Mouse (Mus musculus): ENCODE data around the gene Speer4e. TPM values are rescaled to one million over a fixed set of nuclear protein-coding genes. Genes with fewer than 3 reads are reported as not detected.
"Not testable (repeated sequence)": the region's sequence is repeated elsewhere in the genome, so short reads cannot be mapped to it uniquely, and the experiment has no call there.

Speer4e gene
- total RNA-seq (2022), result not detected

GRCm38 (mm10) chr5:14938329-14938728, at the start of gene Speer4e:
Gene Speer4e (minus strand): TSS chr5:14938429.
- not testable (repeated sequence) for DNase-seq

GRCm38 (mm10) chr5:14986649-14987387, 48.6 kb upstream of the Speer4e start:
- not testable (repeated sequence) for DNase-seq

- not testable (repeated sequence) for DNase-seq
These were observed 40.6 kb upstream of the Speer4e start, which contains the start of gene Gm10354 for GRCm38 (mm10) chr5:14978835-14979234. Gene Gm10354 (minus strand): TSS chr5:14978935.

- not testable (repeated sequence) for DNase-seq
These were observed 39.1 kb upstream of the Speer4e start for GRCm38 (mm10) chr5:14977368-14977767.

GRCm38 (mm10) chr5:14975294-14975693, 37.1 kb upstream of the Speer4e start:
- DNase-seq, result not testable (repeated sequence)

DNA sequence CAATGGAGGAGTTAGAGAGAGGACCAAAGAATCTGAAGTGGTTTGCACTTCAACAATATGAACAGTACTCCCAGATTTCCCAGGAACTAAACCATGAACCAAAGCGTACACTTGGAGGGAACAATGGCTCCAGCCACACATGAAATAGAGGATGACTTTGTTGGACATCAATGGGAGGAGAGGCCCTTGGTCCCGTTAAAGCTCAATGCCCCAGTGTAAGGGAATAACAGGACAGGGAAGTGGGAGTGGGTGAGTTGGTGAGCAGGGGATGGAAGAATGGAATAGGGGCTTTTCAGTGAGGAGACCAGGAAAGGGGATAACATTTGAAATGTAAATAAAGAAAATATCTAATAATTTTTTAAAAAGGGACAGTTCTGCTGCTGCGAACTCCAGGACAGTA, 34.6 kb upstream of the Speer4e start:
- not testable (repeated sequence) for DNase-seq

- DNase-seq, result not testable (repeated sequence)
These were observed 25.6 kb upstream of the Speer4e start for GRCm38 (mm10) chr5:14963821-14964220.

DNA sequence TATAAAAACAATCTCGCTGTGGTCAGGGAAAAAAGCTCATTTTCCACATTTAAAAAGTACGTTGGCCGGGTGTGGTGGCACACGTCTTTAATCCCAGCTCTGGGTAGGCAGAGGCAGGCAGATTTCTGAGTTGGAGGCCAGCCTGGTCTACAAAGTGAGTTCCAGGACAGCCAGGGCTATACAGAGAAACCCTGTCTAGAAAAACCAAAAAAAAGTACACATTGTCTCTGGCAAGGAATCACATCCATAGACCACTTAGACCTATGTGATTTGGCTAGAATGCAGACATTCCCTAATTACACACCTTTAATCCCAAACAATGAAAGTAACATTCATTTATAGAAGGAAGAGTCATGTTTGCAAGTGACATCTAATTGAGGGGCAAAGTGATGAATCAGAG, 23.3 kb upstream of the Speer4e start:
- DNase-seq, result not testable (repeated sequence)

DNA sequence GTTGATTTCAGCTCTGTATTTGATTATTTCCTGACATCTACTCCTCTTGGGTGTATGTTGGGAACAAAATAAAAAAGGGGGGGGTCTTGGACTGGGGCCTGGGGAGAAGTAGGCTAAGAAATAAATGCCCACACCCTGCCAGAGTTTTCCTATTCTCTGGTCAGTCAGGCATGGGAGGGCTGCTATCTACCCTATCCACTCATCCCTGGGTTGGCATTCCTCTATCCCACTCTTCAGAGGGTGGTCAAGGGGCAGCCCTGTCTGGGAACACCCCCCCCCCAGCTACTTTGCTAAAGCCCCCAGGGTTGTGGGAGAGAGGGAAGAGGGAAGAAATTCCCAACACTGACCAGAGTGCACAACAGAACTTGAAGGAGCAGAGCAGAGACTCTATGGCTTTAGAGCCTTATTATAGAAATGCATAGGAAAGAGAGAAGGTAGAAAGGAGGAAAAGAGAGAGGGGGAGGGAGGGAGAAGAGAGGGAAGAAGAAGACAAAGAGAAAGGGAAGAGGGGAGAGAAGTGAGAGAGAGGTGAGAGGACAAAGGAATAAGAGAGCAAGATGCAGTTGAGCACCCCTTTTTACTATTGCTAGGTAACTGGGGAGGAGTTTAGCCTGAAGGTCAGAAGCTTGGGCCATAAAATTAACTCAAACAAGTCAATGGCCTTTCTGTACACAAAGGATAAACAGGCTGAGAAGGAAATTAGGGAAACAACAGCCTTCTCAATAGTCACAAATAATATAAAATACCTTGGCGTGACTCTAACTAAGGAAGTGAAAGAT, 17.9 kb upstream of the Speer4e start:
- not testable (repeated sequence) for DNase-seq

DNA sequence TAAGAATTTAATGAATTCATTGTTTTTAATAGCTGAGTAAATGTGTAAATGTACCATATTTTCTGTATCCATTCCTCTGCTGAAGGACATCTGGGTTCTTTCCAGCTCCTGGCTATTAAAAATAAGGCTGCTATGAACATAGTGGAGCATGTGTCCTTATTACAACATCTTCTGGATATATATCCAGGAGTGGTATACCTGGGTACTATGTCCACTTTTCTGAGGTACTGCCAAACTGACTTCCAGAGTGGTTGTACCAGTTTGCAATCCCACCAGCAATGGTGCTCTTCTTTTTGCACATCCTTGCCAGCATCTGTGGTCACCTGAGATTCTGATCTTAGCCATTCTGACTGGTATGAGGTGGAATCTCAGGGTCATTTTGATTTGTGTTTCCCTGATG, 15.4 kb upstream of the Speer4e start:
- not testable (repeated sequence) for DNase-seq

- DNase-seq, result not testable (repeated sequence)
These were observed 14.5 kb upstream of the Speer4e start for GRCm38 (mm10) chr5:14952749-14953148.

GRCm38 (mm10) chr5:14951822-14952221, 13.6 kb upstream of the Speer4e start:
- not testable (repeated sequence) for DNase-seq

DNA sequence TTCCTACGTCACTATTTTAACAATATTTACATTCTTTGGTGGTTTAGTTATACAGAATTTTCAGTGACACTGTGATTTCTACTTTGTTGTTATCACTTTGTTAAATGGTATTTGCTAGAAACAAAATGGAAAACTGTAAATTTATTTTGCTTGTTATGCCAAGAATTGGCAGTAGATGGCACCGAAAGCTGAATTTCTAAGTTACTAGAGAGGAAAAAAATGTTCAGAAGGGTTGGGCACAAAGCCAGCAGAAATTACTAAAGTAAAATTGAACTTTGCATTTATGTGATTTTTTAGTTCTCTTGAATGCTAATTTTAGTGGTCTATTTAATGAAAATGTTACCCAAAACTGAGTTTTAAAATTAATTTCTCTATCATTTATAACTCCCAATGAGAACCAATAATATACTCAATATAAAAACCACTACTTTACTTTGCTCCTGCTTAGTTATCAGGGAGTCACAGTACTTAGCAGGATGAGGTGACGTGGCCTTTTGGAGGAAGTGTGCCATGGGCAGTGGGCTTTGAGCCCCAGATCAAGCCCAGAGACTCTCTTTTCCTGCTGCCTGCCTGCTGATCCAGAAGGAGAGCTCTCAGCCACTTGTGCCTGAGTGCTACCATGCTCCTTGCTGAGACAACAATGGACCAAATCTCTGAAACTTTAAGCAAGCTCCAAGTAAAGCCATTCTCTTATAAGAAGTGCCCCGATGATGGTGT, 9.4 kb upstream of the Speer4e start:
- not testable (repeated sequence) for DNase-seq

DNA sequence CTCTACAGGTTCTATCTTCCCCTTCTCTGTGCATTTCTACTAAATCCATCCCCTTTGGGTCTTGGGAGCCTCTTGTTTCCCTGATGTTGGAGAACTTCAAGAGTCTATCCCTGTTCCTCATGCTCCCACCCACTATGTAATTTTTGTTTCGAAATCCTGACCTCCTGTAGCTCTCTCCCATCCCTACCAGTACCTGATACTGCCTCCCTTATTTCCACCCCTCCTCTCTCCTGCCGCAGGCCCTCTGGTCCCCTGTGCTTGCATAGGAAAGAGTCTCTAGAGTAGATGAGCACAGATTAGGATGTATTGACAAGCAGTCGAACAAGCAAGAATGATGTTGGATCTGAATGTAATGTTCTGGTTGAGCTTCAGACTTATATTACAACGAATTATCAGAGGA, 7.3 kb upstream of the Speer4e start:
- not testable (repeated sequence) for DNase-seq

- DNase-seq, result not testable (repeated sequence)
These were observed 2.8 kb upstream of the Speer4e start for GRCm38 (mm10) chr5:14941043-14941442.

GRCm38 (mm10) chr5:14933721-14934120, 4.5 kb downstream of the Speer4e start:
- not testable (repeated sequence) for DNase-seq

- not testable (repeated sequence) for DNase-seq
These were observed 11.2 kb downstream of the Speer4e start for GRCm38 (mm10) chr5:14927047-14927446.

DNA sequence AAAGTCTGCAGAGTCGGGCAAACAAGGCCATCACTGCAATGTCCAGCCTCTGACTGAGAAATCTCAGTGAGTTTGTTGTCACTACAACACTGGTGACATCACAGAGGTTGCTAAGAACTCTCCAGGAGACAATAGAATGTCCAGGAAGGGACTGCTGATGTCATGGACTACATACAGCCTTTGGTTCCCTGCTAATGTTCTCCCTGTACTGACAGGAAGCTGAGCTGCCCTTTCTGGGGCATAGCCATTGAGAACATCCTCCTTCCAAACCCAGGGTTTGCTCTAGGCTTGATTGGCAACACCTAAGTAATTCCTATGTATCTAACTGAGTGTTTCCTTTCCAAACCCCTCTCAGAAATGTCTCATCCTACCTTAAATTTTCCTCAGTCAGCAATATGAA, 23.4 kb downstream of the Speer4e start, which contains the start of gene Gm9758:
TSS of gene Gm9758 (minus strand) at position 101 of the 400 bp plus-strand sequence.
- not testable (repeated sequence) for DNase-seq

DNA sequence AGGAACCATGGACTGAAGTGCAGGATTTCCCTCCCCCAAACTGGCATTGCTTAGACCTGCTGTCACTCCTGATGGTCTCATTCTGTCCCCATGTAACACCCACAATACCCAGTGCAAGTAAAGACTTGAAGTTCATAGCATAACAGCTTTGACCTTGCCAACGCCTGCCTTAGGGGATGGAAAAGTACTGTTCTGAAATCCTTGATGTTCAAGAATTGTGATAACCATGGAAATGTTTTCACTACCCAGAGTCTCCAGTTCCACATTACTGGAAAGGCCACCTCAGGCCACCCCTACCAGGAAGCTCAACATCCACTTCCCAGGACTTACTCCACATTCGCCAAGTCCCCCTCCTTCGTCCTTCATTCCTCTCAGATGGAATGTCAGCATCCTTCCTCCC, 23.9 kb downstream of the Speer4e start:
- peak; percentile 13 for DNase-seq

DNA sequence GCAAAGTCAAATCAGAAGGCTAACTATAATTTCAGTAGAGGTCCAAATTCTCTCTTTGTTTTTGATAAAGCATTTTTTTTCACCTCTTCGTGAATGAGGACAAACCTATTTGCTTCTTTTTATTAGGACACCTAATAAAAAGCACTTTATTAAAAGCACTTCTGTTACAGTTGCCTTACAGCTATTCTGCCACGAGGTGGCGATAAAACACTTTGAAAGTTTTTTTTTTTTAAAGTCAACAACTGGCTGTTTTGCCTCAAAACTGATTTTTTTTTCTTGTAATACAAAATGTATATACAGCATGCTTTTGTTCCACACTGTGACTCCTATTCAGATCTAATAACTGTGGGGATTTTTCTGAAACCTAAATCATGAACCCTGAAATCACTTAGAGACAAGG, 34.7 kb downstream of the Speer4e start:
- DNase-seq, result not testable (repeated sequence)

- no peak for DNase-seq
These were observed 46.0 kb downstream of the Speer4e start for GRCm38 (mm10) chr5:14892242-14892641.

DNA sequence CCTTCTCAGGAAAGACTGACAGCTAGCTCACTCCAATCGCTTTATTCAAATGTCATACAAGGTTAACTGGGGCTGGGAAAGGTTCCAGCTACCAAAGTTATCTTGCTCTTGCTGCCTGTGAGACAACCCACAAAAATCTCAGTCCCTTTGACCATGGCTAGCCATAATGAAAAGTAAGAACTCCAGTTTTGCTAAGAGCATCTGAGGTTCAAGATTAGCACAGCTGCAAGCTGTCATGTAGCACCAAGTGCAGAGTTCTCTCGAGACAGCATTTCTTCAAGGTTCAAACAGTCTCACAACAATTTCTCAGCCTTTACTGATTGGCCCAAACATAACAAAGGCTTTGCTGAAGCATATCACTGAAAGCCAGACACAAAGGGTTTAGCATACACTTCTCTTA, 52.9 kb downstream of the Speer4e start:
- not testable (repeated sequence) for DNase-seq
